Mouse (Mus musculus): ENCODE results near the gene Cnga4. TPM values are rescaled to one million over a fixed set of nuclear protein-coding genes. Genes with fewer than 3 reads are reported as not detected.
"Not testable (repeated sequence)": the region's sequence is repeated elsewhere in the genome, so short reads cannot be mapped to it uniquely, and the experiment has no call there.

Gene Cnga4
- polyA plus RNA-seq, 1 experiment from 2014 or later: 0.13 TPM

GRCm38 (mm10) chr7:105425424-105426043 is 21.2 kb downstream of the Cnga4 start, which contains the start of gene Cckbr:
Gene Cckbr, plus strand, starts transcription at chr7:105425731.
- peak within 1 kb of the TSS; percentile 74 for H3K27ac ChIP-seq
- H3K4me1 ChIP-seq (replicated peaks): peaks cover 14% of the 10 kb centered on the region; the same call in 1 of the 2 replicates
- H3K36me3 ChIP-seq: no peaks in the 10 kb centered on the region
- H3K4me3 ChIP-seq: peak within 1 kb of the TSS; percentile 61
- peaks cover 51% of the 10 kb centered on the region for H3K27me3 ChIP-seq (ENCODE audit: insufficient read depth, poor library complexity, severe bottlenecking)
- H3K9me3 ChIP-seq: no peaks in the 10 kb centered on the region
- peak; percentile 44 for DNase-seq (ENCODE audit: low spot score)
- 2% methylated on average over 31 of the region's 31 CpGs for WGBS

DNA sequence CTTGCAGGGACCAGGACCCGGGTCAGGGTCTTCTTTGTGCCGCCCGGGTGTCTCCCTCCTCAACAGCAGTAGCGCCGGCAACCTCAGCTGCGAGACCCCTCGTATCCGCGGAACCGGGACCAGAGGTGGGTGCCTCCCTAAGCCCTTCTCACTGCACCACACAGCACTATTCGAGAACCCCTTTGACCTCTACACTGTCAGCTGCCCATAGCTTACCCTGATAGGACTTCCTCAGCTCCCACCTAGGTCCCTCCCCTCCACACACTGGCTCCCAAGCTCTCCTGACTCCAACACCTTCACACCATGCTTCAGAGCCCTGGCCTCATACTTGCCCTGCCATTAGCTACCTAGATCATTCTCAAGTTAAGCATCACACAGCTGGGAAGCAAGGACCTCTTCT is 21.7 kb downstream of the Cnga4 start:
- no peak for DNase-seq (ENCODE audit: low spot score)
- no peaks in the 10 kb centered on the region for H3K9me3 ChIP-seq
- peak overlapping the region; percentile 74 for H3K27ac ChIP-seq
- no peaks in the 10 kb centered on the region for H3K36me3 ChIP-seq
- peak overlapping the region; percentile 61 for H3K4me3 ChIP-seq
- WGBS: 2% methylated on average over 11 of the region's 11 CpGs
- H3K4me1 ChIP-seq (replicated peaks): peaks cover 14% of the 10 kb centered on the region; the same call in 1 of the 2 replicates
- H3K27me3 ChIP-seq (ENCODE audit: insufficient read depth, poor library complexity, severe bottlenecking): peaks cover 51% of the 10 kb centered on the region

- no peak overlapping the region for H3K27ac ChIP-seq
- H3K4me3 ChIP-seq: no peak overlapping the region
- H3K4me1 ChIP-seq (replicated peaks): no peaks in the 10 kb centered on the region; the same call in 1 of the 2 replicates
- peaks cover 12% of the 10 kb centered on the region for H3K27me3 ChIP-seq (ENCODE audit: insufficient read depth, poor library complexity, severe bottlenecking)
- H3K36me3 ChIP-seq: no peaks in the 10 kb centered on the region
- 65% methylated on average over 1 of the region's 1 CpGs for WGBS
- H3K9me3 ChIP-seq: no peaks in the 10 kb centered on the region
- DNase-seq (ENCODE audit: low spot score): no peak
Observed at GRCm38 (mm10) chr7:105432058-105432457, 27.7 kb downstream of the Cnga4 start.

DNA sequence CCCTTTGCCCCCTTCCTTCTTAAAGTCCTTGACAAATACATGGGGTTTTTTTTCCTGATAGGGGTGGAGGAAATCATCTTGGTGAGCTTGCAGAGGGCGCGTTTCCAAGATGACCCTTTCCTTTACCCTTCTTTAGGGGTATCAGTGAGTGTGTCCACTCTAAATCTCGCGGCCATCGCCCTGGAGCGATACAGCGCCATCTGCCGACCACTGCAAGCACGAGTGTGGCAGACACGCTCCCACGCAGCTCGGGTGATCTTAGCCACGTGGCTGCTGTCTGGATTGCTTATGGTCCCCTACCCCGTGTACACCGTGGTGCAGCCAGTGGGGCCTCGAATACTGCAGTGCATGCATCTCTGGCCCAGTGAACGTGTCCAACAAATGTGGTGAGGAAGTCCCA is 29.5 kb downstream of the Cnga4 start:
- no peak overlapping the region for H3K27ac ChIP-seq
- H3K4me3 ChIP-seq: no peak overlapping the region
- H3K36me3 ChIP-seq: no peaks in the 10 kb centered on the region
- no peaks in the 10 kb centered on the region for H3K9me3 ChIP-seq
- H3K4me1 ChIP-seq (replicated peaks): no peaks in the 10 kb centered on the region
- no peaks in the 10 kb centered on the region for H3K27me3 ChIP-seq (ENCODE audit: insufficient read depth, poor library complexity, severe bottlenecking)
- no peak for DNase-seq (ENCODE audit: low spot score)
- 81% methylated on average over 17 of the region's 17 CpGs for WGBS

- H3K36me3 ChIP-seq: no peaks in the 10 kb centered on the region
- 79% methylated on average over 22 of the region's 22 CpGs for WGBS
- no peaks in the 10 kb centered on the region for H3K9me3 ChIP-seq
- H3K27me3 ChIP-seq (ENCODE audit: insufficient read depth, poor library complexity, severe bottlenecking): no peaks in the 10 kb centered on the region
- no peak for DNase-seq (ENCODE audit: low spot score)
- no peak overlapping the region for H3K27ac ChIP-seq
- no peak overlapping the region for H3K4me3 ChIP-seq
- H3K4me1 ChIP-seq (replicated peaks): no peaks in the 10 kb centered on the region
Observed at GRCm38 (mm10) chr7:105434798-105435197, 30.4 kb downstream of the Cnga4 start.

DNA sequence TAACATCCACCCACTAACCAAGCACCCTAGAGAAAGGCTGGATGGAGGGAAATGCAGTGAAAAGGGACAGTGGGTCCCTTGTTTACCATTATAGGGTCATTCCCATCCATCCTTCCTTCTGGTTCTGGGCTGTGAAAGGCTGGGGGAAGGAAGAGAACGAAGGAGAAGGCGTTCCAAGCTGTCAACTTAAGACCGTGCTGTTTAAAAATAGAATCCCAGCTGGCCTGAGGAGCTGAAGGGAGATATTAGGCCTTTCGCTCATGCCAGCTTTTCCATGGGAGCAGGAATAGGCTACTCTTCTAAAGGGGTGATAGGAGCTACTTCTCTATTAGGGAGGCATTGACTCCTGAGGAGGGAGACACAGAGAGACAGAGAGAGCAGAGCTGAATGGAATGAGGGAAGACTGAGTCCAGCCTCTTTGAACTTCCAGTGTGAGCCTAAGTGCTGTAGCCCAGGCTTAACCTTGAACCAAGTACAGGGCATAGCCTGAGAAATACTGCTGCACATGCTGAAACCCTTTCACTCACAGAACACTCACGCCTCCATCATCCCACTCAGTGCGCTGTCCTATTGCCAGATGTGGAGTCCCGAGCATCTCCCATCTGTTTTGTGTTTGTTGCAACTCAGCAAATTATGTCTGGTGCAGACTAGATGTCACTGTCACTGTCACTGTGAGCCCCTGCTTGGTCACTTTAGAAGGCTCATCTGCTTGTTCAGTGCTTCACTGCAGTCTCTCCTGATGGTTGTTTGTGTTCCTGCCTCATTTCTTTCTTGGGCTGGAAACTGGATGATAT is 33.8 kb downstream of the Cnga4 start:
- no peaks in the 10 kb centered on the region for H3K36me3 ChIP-seq
- no peaks in the 10 kb centered on the region for H3K4me1 ChIP-seq (replicated peaks)
- H3K27ac ChIP-seq: no peak overlapping the region
- H3K9me3 ChIP-seq: no peaks in the 10 kb centered on the region
- H3K27me3 ChIP-seq (ENCODE audit: insufficient read depth, poor library complexity, severe bottlenecking): no peaks in the 10 kb centered on the region
- WGBS: 85% methylated on average over 7 of the region's 7 CpGs
- no peak for DNase-seq (ENCODE audit: low spot score)
- H3K4me3 ChIP-seq: no peak overlapping the region

DNA sequence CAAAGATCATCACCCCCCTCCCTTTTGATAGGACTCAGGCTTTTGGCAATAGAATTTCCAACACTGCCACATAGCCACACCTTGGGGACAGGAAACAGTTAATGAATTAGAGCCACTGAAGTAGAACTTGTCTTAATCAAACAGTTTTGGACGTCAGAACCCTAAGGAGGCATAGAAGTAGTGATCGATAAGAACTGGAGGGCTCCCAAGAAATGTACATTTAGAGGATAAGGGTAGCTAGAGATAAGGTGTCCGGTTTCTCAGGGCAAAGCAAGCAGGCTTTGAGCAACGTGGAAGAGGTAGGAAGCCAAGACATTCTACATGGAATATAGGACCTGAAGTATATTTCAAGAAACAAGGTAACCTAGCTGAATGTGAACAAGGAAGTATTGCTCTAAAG is 37.1 kb downstream of the Cnga4 start:
- Histone ChIP-seq H3K27ac (no peak overlapping the region), H3K9me3 (no peaks in the 10 kb centered on the region), H3K4me3 (no peak overlapping the region), H3K27me3 (ENCODE audit: insufficient read depth, poor library complexity, severe bottlenecking) (no peaks in the 10 kb centered on the region), H3K4me1 (replicated peaks) (no peaks in the 10 kb centered on the region), H3K36me3 (no peaks in the 10 kb centered on the region)
- WGBS: 70% methylated on average over 4 of the region's 4 CpGs
- DNase-seq (ENCODE audit: low spot score): no peak

- no peak overlapping the region for H3K4me3 ChIP-seq
- H3K9me3 ChIP-seq: no peaks in the 10 kb centered on the region
- no peak for DNase-seq (ENCODE audit: low spot score)
Observed at GRCm38 (mm10) chr7:105445076-105445475, 40.7 kb downstream of the Cnga4 start.

GRCm38 (mm10) chr7:105453345-105453744 is 49.0 kb downstream of the Cnga4 start:
- not testable (repeated sequence) for H3K27me3 ChIP-seq (ENCODE audit: insufficient read depth, poor library complexity, severe bottlenecking); H3K4me3 ChIP-seq; H3K27ac ChIP-seq; H3K36me3 ChIP-seq; H3K4me1 ChIP-seq (replicated peaks); DNase-seq (ENCODE audit: low spot score); H3K9me3 ChIP-seq
- 93% methylated on average over 4 of the region's 4 CpGs for WGBS

More at GRCm38 (mm10) chr7:105445076-105445475, 40.7 kb downstream of the Cnga4 start:
- no peaks in the 10 kb centered on the region for H3K4me1 ChIP-seq (replicated peaks)
- 71% methylated on average over 3 of the region's 3 CpGs for WGBS
- no peak overlapping the region for H3K27ac ChIP-seq
- no peaks in the 10 kb centered on the region for H3K36me3 ChIP-seq
- no peaks in the 10 kb centered on the region for H3K27me3 ChIP-seq (ENCODE audit: insufficient read depth, poor library complexity, severe bottlenecking)

Other genes starting within 250 kb of the Cnga4 start
- gene Olfr684, start 240.9 kb upstream of the Cnga4 start, polyA plus RNA-seq (2016; fragmentation: Nextera tagmentation; extraction: Ambion mirVana): not detected in 2 replicates
- gene Olfr685, start 218.6 kb upstream of the Cnga4 start, polyA plus RNA-seq (2016; fragmentation: Nextera tagmentation; extraction: Ambion mirVana): not detected in 2 replicates
- not detected in 2 replicates for gene Olfr686, start 197.1 kb upstream of the Cnga4 start, polyA plus RNA-seq (2016; fragmentation: Nextera tagmentation; extraction: Ambion mirVana)
- gene Olfr688, start 116.5 kb upstream of the Cnga4 start, polyA plus RNA-seq (2016; fragmentation: Nextera tagmentation; extraction: Ambion mirVana): not detected in 2 replicates
- not detected in 2 replicates for gene Olfr689, start 93.4 kb upstream of the Cnga4 start, polyA plus RNA-seq (2016; fragmentation: Nextera tagmentation; extraction: Ambion mirVana)
- not detected in 2 replicates for gene Olfr690, start 70.5 kb upstream of the Cnga4 start, polyA plus RNA-seq (2016; fragmentation: Nextera tagmentation; extraction: Ambion mirVana)
- not detected in 2 replicates for gene Olfr691, start 62.3 kb upstream of the Cnga4 start, polyA plus RNA-seq (2016; fragmentation: Nextera tagmentation; extraction: Ambion mirVana)
- gene Olfr692, start 36.3 kb upstream of the Cnga4 start, polyA plus RNA-seq (2016; fragmentation: Nextera tagmentation; extraction: Ambion mirVana): not detected in 2 replicates
- gene Gm5901, start 29.5 kb upstream of the Cnga4 start, polyA plus RNA-seq (2016; fragmentation: Nextera tagmentation; extraction: Ambion mirVana): not detected in 2 replicates
- 39.9 and 41.6 TPM in 2 replicates for gene Fam160a2, start 4.5 kb upstream of the Cnga4 start, polyA plus RNA-seq (2016; fragmentation: Nextera tagmentation; extraction: Ambion mirVana)
- gene Cckbr, start 21.2 kb downstream of the Cnga4 start, polyA plus RNA-seq (2016; fragmentation: Nextera tagmentation; extraction: Ambion mirVana): 0.49 and 0.60 TPM in 2 replicates
- 23.0 and 32.2 TPM in 2 replicates for gene Cavin3, start 77.7 kb downstream of the Cnga4 start, polyA plus RNA-seq (2016; fragmentation: Nextera tagmentation; extraction: Ambion mirVana)
- 36.8 and 52.4 TPM in 2 replicates for gene Smpd1, start 149.8 kb downstream of the Cnga4 start, polyA plus RNA-seq (2016; fragmentation: Nextera tagmentation; extraction: Ambion mirVana)
- 118 and 171 TPM in 2 replicates for gene Apbb1, start 177.1 kb downstream of the Cnga4 start, polyA plus RNA-seq (2016; fragmentation: Nextera tagmentation; extraction: Ambion mirVana)
- 0.20 and 0.25 TPM in 2 replicates for gene Hpx, start 195.6 kb downstream of the Cnga4 start, polyA plus RNA-seq (2016; fragmentation: Nextera tagmentation; extraction: Ambion mirVana)
- gene Trim3, start 229.0 kb downstream of the Cnga4 start, polyA plus RNA-seq (2016; fragmentation: Nextera tagmentation; extraction: Ambion mirVana): 40.9 and 42.2 TPM in 2 replicates
- gene Timm10b, start 235.5 kb downstream of the Cnga4 start, polyA plus RNA-seq (2016; fragmentation: Nextera tagmentation; extraction: Ambion mirVana): 164 and 184 TPM in 2 replicates
- 58.4 and 69.7 TPM in 2 replicates for gene Arfip2, start 235.8 kb downstream of the Cnga4 start, polyA plus RNA-seq (2016; fragmentation: Nextera tagmentation; extraction: Ambion mirVana)
- 18.5 and 28.1 TPM in 2 replicates for gene Gm45799, start 236.0 kb downstream of the Cnga4 start, polyA plus RNA-seq (2016; fragmentation: Nextera tagmentation; extraction: Ambion mirVana)
- gene Dnhd1, start 246.3 kb downstream of the Cnga4 start, polyA plus RNA-seq (2016; fragmentation: Nextera tagmentation; extraction: Ambion mirVana): 0.31 and 0.51 TPM in 2 replicates